Mouse (Mus musculus) heart, postnatal 36 days (tissue): ENCODE data around the gene Myrip. TPM values are rescaled to one million over a fixed set of nuclear protein-coding genes. Genes with fewer than 3 reads are reported as not detected.

Experiments
- DNase-seq, 2 experiments: peaks; one replicate each; pipeline ENCODE4 v3.0.0; 2021 to 2022
- intact Hi-C: fragments of 180-260 bp; cut with DNase I; formaldehyde crosslinking; loops from one replicate; pipeline ENCODE4 v1.15.1; 2025
- total RNA-seq, 2 experiments: library from RNA; stranded (reverse); gene quantifications; 2 replicates each; pipeline ENCODE4 v1.2.3; 2021

Gene Myrip
- total RNA-seq, 2 experiments from 2014 or later, result 4.6 to 5.5 TPM

- DNase-seq, result no peak
- intact Hi-C loops, result no loop called here
These were observed 136.1 kb downstream of the Myrip start for GRCm38 (mm10) chr9:120437266-120437876.

GRCm38 (mm10) chr9:120438350-120438749, 137.0 kb downstream of the Myrip start:
- DNase-seq, result no peak
- intact Hi-C loops, result no loop called here

- intact Hi-C loops, result no loop called here
- no peak for DNase-seq
These were observed 137.5 kb downstream of the Myrip start for GRCm38 (mm10) chr9:120438781-120439180.

- no peak for DNase-seq
These were observed 143.3 kb downstream of the Myrip start for GRCm38 (mm10) chr9:120444642-120445041.

GRCm38 (mm10) chr9:120449696-120450329, 148.5 kb downstream of the Myrip start:
- intact Hi-C loops, result no loop called here
- no peak for DNase-seq

More at GRCm38 (mm10) chr9:120444642-120445041, 143.3 kb downstream of the Myrip start:
- intact Hi-C loops, result no loop called here

- intact Hi-C loops, result no loop called here
- DNase-seq, result no peak
These were observed 154.7 kb downstream of the Myrip start for GRCm38 (mm10) chr9:120455768-120456655.

GRCm38 (mm10) chr9:120470431-120470830, 169.1 kb downstream of the Myrip start:
- intact Hi-C loops, result no loop called here
- no peak for DNase-seq

- intact Hi-C loops, result no loop called here
- no peak for DNase-seq
These were observed 180.3 kb downstream of the Myrip start for GRCm38 (mm10) chr9:120481644-120482043.

GRCm38 (mm10) chr9:120482382-120482781, 181.1 kb downstream of the Myrip start:
- intact Hi-C loops, result no loop called here
- DNase-seq, result no peak

- intact Hi-C loops, result no loop called here
- DNase-seq, result no peak
These were observed 181.8 kb downstream of the Myrip start for GRCm38 (mm10) chr9:120483101-120483500.

GRCm38 (mm10) chr9:120487076-120487475, 185.8 kb downstream of the Myrip start:
- no peak for DNase-seq
- intact Hi-C loops, result no loop called here

- DNase-seq, result no peak
- intact Hi-C loops, result loop anchor here (5.0 kb wide), 1 partner anchor 354 kb away; no protein-coding TSS in a partner anchor
These were observed 190.2 kb downstream of the Myrip start for GRCm38 (mm10) chr9:120491509-120491908.

- intact Hi-C loops, result loop anchor here (5.0 kb wide), 1 partner anchor 355 kb away; no protein-coding TSS in a partner anchor
These were observed 190.7 kb downstream of the Myrip start, which contains the start of gene Eif1b for GRCm38 (mm10) chr9:120492010-120492399. TSS of gene Eif1b (plus strand) at chr9:120492232.

GRCm38 (mm10) chr9:120492400-120493351, 191.4 kb downstream of the Myrip start:
- DNase-seq, result peak; percentile 84 to 85
- intact Hi-C loops, result loop anchor here (5.0 kb wide), 1 partner anchor 355 kb away; no protein-coding TSS in a partner anchor

More at GRCm38 (mm10) chr9:120492010-120492399, 190.7 kb downstream of the Myrip start, which contains the start of gene Eif1b:
- no peak for DNase-seq

- intact Hi-C loops, result loop anchor here (5.0 kb wide), 1 partner anchor 356 kb away; no protein-coding TSS in a partner anchor
- DNase-seq, result no peak
These were observed 192.5 kb downstream of the Myrip start for GRCm38 (mm10) chr9:120493781-120494180.

- peak; percentile 75 to 79 for DNase-seq
- intact Hi-C loops, result loop anchor here (1.0 kb wide), 1 partner anchor 62 kb away; no protein-coding TSS in a partner anchor
These were observed 195.4 kb downstream of the Myrip start for GRCm38 (mm10) chr9:120496691-120497090.

GRCm38 (mm10) chr9:120497983-120498382, 196.7 kb downstream of the Myrip start:
- no peak for DNase-seq
- intact Hi-C loops, result no loop called here

- intact Hi-C loops, result loop anchor here (5.0 kb wide), 1 partner anchor 741 kb away; no protein-coding TSS in a partner anchor
- peak in 1 of 2 experiments; percentile 8 for DNase-seq
These were observed 200.0 kb downstream of the Myrip start for GRCm38 (mm10) chr9:120501191-120501902.

- DNase-seq, result peak; percentile 66 to 83
- intact Hi-C loops, result loop anchor here (1.0 to 5.0 kb wide), 4 partner anchors 69 to 740 kb away; partner anchors contain the start of gene Rpl14
These were observed 200.7 kb downstream of the Myrip start for GRCm38 (mm10) chr9:120502013-120502412.
